Mouse (Mus musculus): ENCODE data around the gene Ccdc106.
A peak's percentile ranks its signal among the peaks of the same experiment; 100 is the strongest.
"Not testable (repeated sequence)": the region's sequence is repeated elsewhere in the genome, so short reads cannot be mapped to it uniquely, and the experiment has no call there.

The Ccdc106 gene

DNA sequence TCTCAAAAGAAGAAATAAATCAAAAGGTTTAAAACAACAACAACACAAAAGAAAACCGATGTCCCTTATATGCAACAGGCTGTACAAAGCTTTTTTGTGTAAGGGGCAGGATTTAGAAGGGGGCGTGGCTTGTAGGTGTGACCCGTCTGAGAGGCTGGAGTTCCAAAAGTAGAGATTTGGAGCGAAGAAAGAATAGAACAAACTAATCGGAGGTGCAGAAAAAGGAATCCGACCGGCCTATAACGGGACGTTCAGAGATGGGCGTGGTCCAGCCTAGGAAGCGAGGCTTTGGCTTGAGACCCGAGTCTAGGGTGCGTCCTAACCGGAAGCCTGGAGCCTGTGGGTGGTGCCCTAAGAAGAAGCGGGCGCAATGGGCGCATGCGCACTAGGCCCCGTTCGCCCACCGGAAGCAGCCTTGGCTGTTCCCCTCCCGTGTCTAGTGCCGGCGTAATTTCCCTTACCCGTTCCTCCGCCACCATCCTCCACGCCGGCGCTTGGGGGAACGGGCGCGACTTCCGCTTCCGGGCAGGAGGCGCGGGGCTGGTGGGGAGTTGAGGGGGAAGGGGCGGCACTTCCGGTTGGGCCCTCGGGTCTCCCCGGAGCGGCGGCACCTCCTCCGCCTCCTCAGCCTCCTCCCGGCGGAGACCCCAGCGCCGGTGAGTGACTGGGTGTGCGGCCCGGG is at the start of gene Ccdc106, which contains the start of gene Zfp865:
Ccdc106 (plus strand) TSS at position 554 of the 682 bp plus-strand sequence.
Zfp865 (plus strand) TSS at position 377 of the 682 bp plus-strand sequence.
- peak; percentile 99 for DNase-seq (ENCODE audit: low spot score in 2 of 2)

DNA sequence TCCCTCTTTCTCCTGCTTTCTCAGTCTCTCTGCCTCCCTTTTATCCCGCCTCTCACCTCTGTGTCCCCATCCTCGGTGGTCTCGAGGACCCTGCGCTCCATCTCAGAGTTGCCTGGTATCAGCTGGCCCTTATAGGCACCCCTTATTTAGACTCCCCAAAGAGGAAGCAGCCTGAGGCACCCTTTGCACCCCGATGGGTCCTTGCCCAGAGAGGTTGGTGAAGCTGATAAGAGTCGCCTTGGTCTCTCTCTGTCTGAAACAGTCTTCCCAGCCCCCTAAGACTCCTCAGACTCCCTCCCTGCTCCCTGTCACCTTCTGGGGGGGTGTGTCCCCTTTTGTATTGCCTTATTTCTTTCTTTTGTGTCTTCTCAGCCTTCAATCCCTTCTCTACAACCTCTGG is 49.3 kb upstream of the Ccdc106 start, which contains the start of gene Sbk3:
Sbk3 (minus strand) TSS at position 101 of the 400 bp plus-strand sequence.
- DNase-seq (ENCODE audit: low spot score in 2 of 2), result no peak

DNA sequence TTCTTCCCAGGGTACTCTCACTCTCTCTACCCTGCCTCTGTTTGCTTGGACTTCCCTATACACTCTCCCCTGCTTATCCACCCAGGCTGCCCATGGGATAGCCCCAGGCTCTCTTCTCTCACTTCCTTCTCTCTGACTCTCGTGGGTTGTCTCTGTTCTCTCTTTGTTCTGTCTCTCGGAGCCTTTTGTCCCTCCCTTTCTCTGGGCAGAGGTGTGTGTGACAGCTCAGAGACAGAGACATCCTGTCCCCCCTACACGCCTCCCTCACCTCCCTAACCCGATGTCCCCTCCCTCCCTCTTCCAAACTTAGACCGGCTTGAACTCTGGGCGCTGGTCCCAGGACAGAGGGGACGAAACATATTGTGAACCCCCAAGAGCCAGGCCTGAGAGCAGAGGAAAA is 48.6 kb upstream of the Ccdc106 start:
- no peak for DNase-seq (ENCODE audit: low spot score in 2 of 2)

DNA sequence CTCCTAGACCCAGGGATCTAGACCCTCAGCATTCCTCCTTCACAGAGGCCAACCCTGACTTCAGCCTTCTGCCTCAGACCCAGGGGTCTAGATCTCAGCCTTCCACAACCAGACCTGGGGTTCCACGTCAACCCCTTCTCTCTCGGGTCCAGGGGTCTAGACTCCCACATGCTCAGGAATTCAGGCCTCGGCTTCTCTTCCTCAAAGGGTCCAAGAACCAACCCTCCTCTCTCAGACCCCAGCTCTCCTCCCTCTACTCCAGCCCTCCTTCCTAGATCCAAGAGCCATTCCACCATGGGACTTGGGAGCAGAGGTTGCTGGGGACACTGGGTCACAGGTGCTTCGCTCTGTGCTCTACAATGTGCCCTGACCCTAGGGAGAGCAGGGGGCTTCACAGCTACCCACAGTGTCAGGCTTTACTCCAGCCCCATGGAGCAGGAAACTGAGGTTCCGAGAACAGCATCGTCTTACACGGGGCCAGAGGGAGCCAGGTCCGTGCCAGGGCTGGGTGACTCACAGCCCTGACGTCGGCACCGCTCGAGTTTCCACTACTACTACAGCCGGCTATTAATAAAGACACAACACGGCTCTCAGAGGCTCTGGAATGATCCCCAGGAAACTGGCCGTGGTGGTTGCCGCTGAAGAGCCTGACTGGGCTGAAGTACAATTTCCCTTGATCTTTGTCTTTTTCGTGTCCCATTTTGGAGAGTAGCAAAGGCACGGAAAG is 47.9 kb upstream of the Ccdc106 start:
- DNase-seq (ENCODE audit: low spot score in 2 of 2), result no peak

DNA sequence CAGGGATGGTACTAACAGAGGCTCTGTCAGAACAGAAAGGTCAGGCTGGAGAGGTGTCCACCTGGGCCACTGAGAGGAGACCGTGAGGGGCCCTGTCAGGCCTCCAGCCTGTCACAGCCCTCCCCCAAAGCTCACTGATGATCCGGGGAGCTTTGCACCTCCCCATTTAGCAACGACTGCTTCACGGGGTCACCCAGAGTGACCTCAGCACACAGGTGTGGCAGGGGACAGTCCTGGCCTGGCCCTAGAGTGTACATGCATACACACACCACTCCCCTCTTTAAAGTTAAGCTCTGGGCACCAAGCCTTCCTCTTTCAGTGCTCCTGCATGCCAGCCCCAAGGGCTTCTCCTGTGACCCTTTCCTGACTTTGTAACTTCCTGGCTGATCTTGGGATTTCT is 44.9 kb upstream of the Ccdc106 start:
- DNase-seq (ENCODE audit: low spot score in 2 of 2), result no peak

DNA sequence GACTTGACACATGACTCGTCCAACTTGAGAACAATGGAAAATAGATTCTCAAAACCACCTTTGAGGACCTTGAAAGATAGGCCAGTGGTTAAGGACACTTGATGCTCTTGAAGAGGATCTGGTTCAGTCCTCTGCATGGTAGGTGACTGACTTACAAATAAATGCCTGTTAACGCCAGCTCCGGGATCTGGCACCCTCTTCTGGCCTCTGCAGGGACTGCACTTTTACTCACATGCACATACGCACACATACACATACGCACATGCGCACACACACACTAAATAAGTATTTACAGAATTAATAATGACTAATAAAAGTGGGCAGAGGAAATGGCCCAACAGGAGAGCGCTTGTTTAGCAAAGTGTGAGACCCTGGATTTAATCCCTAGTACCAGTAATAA is 43.5 kb upstream of the Ccdc106 start:
- no peak for DNase-seq (ENCODE audit: low spot score in 2 of 2)

DNA sequence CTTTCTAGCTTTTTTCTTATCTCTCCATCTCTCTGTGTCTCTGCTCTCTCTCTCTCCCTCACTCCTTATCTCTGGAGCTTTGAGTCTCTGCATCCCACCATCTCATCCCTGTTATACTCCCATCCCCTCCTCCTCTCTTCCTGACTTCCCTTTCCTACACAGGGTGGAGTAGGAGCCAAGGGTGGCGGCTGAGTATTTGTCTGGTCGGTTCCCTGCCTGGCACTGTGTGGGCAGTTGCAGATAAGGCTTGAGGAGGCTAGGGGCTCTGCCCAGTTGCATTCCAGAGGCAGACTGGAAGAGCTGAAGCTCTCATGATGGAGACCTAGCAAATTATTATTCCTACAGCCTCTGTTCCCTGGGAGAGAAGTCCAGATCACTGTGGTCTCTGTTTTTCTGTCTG is 32.1 kb upstream of the Ccdc106 start:
- no peak for DNase-seq (ENCODE audit: low spot score in 2 of 2)

DNA sequence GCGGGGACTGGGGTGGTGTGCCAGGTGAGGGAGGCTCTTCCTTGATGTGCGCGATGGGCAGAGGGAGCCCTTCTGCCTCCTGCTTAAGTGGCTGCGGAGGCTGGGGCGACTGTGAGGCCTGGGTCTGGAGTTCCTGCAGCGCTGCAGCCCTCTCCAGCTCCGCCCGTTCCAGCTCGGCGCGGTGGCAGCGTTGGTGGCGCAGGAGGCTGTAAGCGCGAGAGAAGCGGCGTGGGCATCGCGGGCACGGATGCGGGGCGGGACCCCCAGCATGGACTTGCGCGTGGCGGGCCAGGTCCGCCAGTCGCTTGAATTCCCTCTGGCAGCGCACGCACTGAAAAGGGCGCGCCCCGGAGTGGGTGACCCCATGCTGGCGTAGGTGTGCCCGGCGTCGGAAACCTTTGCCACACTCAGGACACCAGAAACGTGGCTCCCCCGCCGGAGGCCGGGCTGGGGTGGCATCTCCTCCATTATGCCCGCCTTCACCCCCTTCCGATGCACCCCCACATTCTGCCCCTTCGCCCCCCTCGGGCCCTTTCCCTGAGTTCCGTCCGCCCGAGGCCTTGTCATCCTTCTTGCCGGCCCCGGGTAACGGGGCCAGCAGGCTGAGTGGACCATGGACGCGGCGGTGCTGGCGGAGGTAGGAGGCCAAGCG is 26.9 kb upstream of the Ccdc106 start:
- DNase-seq (ENCODE audit: low spot score in 2 of 2), result no peak

DNA sequence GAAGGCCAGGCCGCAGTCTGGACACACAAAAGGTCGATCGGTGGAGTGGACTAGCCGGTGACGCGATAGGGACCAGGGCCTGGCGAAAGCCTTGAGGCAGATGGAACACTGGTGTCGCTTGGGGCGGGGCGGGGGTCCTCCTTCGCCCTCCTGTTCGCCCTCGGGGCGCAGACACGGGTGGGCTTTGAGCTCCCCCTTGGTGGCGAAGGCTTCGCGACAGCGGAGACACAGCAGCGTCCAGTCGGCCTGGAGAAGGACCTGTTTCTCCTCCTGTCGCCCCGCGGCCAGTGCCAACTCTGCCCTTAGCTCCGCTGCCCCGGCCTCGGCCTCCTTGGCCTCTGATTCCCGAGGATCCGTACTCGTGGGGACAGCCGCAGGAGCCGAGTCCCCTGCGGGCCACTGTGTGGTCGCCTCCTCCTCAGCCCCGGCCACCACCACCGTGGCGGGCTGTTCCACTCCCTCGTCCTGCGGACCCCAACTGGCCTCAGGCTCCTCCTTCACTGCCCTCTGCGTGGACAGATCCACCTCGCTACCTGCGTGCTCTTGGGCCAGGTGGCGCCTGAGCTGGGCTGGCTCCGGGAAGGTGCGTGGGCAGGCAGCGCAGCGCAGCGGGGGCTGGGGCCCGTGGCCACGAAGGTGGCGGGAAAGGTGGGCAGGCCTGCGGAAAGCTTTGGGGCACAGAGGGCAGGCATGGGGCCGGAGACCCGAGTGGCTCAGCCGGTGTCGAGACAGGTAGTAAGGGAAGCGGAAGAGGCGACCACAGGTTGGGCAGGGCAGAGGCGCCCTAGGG is 26.2 kb upstream of the Ccdc106 start:
- DNase-seq (ENCODE audit: low spot score in 2 of 2), result no peak

DNA sequence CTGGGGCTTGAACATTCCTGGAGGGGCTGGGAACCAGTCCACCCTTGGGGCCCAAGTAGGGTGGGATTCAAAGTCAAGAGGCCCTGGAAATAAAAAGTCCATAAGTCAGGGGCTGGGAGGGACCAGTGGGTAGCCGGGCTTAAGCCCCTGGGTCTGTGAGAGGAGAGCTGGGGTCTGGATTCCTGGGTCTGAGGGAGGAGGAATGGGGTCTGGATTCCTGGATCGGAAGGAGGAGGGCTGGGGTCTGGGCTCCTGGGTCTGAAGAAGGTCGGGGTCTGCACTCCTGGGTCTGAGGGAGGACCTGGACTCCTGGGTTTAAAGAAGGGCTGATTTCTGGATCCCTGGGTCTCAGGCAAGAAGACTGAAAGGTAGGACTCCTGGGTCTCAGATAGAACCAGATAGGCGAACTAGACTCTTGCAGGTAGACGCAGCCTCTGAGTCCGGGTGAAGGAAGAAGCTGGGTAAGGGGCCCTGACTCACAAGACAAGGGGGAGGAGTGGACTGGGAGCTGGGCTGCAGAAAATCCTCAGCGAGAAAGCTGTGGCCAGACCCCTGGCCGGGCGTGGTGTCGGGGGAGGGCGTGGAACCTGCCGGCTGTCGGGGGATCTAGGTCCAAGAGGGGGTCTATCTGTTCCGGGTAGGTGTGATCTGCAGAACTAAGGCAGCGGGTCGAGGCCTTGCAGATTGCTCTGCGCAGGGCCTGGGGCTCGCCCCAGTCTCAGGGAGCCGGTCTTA is 24.9 kb upstream of the Ccdc106 start:
- DNase-seq (ENCODE audit: low spot score in 2 of 2), result no peak

DNA sequence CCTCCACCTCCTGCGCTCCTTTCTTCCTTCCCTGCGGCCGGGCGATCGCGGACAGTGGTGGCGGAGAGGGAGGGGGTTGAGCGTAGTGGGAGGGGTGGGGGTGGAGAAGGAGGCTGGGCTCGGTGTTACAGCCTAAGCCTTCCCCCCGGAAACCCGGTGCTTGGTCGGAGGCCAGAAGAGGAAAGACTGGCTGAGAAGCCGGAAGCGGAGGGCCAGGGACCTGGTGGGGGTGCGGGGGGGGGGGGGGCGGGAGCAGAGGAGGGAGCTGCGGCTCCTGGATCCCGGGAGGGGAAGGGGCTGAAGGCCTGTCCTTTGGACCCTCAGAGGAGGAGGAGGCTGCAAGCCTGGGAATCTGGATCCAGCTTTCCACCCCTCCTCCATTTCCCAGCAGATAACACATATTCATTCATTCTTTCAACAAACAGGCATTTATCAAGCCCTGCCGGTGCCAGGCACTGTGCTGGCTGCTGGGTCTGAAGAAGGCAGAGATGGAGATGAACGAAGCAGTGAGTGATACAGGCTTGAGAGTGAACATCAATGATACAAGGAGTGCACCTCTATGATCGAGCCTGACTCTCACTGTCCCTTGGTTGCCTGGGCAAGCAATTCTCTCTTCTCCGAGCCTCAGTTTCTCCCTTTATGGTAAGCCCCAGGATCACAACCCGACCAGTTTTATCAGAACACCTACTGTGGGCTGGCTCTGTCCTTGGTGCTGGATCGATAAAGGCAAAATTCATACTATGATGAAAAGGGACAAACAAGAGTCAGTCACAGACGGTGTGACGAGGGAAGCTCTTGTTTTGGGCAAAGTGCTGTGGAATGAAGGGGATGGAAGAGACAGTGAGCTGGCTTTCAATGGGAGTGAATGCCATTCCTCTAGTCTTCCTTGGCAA is 24.1 kb upstream of the Ccdc106 start, which contains the start of gene Zfp579:
Zfp579 (minus strand) TSS at position 156 of the 893 bp plus-strand sequence.
- DNase-seq (ENCODE audit: low spot score in 2 of 2), result peak; percentile 90 to 94

DNA sequence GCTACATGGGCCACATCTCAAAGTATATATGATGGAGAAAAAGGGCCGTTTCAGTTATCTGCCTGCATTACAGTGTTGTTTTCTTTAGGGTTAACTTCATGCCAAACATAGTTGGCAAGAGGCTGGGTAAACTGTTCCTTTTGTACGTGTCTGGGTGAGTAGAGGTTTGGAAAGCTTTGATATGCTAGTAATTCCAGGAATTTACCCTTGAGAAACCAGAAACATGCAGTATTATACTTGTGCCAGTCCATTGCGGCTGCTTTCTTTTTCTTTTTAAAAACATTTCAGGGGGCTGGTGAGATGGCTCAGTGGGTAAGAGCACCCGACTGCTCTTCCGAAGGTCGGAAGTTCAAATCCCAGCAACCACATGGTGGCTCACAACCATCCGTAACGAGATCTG is 23.4 kb upstream of the Ccdc106 start:
- DNase-seq (ENCODE audit: low spot score in 2 of 2), result no peak

DNA sequence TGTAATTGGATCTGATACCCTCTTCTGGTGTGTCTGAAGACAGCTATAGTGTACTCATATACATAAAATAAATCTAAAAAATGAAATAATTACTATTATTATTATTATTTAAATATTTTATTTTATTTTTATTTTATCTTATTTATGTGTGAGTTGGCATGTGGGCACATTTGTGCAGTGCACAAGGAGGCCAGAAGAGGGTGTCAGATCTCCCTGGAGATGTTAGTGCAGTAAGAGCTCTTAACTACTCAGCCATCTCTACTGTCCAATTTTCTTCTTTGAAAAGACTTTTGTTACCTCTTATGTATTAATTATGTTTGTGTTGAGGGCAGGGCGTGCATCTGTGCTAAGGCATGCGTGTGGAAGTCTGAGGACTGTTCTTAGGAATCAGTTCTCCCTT is 20.5 kb upstream of the Ccdc106 start:
- no peak for DNase-seq (ENCODE audit: low spot score in 2 of 2)

DNA sequence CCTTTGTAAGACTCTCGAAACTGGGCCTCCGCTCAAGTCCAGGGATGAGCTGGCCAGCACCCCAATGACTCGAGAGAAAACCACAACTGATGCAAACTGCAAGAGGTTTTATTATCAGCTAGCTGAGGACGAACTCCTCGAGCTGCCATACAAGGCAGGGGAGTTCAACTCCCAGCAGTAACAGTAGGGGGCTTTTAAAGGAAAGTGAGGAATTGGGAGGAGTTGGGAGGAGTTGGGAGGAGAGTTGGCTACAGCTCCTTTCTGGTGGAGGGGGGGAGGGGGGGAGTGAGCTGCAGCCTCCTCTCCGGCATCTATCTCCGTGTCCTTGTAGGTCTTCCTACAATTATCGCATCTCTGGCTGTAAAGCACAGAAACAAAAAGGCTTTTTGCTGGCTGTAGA is 17.5 kb upstream of the Ccdc106 start:
- not testable (repeated sequence) for DNase-seq (ENCODE audit: low spot score in 2 of 2)

DNA sequence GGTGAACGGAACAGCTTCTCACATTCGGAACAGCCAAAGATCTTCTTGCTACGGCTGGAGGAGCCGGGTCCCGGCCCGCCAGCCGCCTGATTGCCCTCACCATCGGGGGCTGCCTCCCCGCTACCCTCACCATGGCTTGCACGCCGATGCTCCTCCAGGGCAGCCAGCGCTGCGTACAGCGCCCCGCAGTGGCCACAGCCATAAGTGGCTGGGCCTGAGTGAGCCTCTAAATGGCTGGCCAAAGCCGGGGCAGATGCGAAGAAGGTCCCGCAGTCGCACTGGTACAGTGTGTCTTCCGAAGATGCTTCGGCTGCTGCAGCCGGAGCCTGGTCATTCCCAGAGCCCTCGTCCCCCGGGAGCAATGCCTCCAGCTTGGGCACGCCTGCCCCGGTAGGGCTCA is 12.1 kb upstream of the Ccdc106 start:
- no peak for DNase-seq (ENCODE audit: low spot score in 2 of 2)

DNA sequence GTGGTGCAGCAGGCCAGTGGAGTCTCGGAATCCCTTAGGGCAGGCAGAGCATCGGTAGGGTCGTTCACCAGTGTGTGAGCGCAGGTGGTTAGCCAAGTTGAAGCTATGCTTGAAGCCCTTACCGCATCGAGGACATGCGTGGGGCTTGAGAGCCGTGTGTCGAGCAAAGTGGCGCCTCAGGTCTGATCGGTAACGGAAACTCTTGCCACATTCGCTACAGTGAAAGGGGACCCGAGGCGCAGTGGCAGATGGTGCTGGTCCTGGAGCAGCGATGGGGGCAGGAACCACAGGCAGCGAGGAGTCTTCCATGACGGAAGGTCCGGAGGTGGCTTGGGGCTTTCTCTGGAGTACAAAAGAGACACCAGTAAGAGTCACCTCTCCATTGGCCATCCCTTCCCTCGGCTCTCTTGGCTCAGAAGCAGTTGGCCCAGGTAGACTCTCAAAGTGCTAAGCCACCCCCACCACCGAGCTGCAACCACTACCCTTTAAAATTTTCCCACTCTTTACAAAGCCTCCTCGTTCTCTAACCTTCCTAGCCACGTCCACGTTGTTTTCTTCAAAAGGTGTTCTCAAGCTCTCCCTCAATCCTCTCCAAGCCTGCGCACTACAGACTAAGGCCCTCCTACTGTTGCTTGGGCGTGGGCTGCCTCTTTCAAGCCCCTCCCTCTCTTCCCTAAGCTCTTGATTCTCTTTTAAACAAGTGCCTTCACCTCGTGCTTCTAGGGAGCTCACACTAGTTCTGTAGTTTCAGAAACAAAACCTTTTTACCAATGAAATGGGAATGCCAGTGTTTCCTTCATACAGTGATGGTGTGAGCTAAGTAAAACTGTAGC is 7.5 kb upstream of the Ccdc106 start:
- DNase-seq (ENCODE audit: low spot score in 2 of 2), result no peak

DNA sequence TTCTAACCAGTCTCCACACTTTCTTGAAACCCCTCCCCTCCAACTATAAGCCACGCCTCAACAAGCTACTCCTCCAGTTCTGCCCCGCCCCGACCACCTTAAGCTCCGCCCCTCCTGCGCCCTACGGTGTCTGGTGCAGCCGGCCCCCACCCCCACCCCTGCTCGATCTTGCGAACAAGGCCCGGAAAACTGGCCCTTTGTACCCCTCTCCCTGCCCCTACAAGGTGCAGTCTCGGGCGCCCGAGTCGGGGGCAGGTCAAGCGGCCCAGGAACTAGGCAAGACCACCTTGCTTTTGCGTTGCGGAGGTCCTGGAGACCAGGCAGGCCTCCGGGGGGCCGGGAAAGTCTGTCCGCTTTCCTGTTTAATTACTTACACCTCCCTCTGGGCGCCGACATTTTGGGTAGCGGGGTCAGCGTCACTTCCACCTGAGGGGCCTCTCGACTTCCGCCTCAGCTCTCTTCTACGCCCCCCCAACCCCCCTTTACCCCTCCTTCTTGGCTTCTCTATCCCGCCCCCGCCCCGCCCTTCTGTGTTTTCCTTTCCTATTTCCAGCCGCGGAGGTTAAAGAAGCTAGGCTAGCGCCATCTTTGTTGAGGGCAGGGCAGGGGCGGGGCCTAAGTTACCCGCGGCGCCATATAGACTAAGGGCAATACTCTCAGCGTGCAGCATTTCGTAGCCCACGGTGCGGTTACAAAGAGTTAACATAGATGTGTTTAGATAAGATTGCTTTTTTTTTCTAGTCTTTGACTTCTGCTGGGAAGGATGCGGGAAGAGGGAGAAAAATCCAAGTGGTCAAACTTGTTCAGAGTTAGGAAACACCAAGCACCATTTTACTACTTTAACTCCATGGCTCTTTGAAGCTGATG is 5.9 kb upstream of the Ccdc106 start, which contains the start of the genes Zfp524 and Fiz1:
Zfp524 (plus strand) TSS at position 165 of the 867 bp plus-strand sequence.
Fiz1 (minus strand) TSS at position 447 of the 867 bp plus-strand sequence.
- DNase-seq (ENCODE audit: low spot score in 2 of 2), result peak; percentile 95 to 98

Measured in frontal cortex, postnatal 36 days (tissue).